Mouse (Mus musculus): ENCODE results near the gene Cdkn1c. TPM values are rescaled to one million over a fixed set of nuclear protein-coding genes. Genes with fewer than 3 reads are reported as not detected.

The Cdkn1c gene
- polyA plus RNA-seq (2015; fragmentation: Nextera tagmentation; extraction: Ambion mirVana) = 522 and 653 TPM in 2 replicates

GRCm38 (mm10) chr7:143460874-143461273, at the start of gene Cdkn1c:
Gene Cdkn1c, minus strand, starts transcription at chr7:143461050.
- Histone ChIP-seq H3K9me3 (ENCODE audit: control insufficient read depth, low read length) (peaks cover 24% of the 10 kb centered on the region), H3K4me3 (ENCODE audit: low read length) (peak within 1 kb of the TSS; percentile 63), H3K27ac (ENCODE audit: low read length) (peak within 1 kb of the TSS; percentile 77), H3K4me1 (ENCODE audit: control insufficient read depth, insufficient read depth, low read length) (peaks cover 17% of the 10 kb centered on the region), H3K27me3 (replicated peaks; ENCODE audit: control insufficient read depth, insufficient read depth, low read length) (no peaks in the 10 kb centered on the region), H3K4me2 (ENCODE audit: low read depth, low read length) (peak within 1 kb of the TSS; percentile 68), H3K9ac (ENCODE audit: low read depth, low read length) (peak within 1 kb of the TSS; percentile 70), H3K36me3 (ENCODE audit: control insufficient read depth, insufficient read depth, low read length) (no peaks in the 10 kb centered on the region)
- peak; percentile 85 for ATAC-seq
- 33% methylated on average over 48 of the region's 48 CpGs for WGBS

- Histone ChIP-seq H3K4me2 (ENCODE audit: low read depth, low read length) (no peak overlapping the region), H3K27ac (ENCODE audit: low read length) (no peak overlapping the region), H3K9ac (ENCODE audit: low read depth, low read length) (no peak overlapping the region), H3K4me1 (ENCODE audit: control insufficient read depth, insufficient read depth, low read length) (no peaks in the 10 kb centered on the region), H3K9me3 (ENCODE audit: control insufficient read depth, low read length) (no peaks in the 10 kb centered on the region), H3K36me3 (ENCODE audit: control insufficient read depth, insufficient read depth, low read length) (peaks cover 1% of the 10 kb centered on the region; the same call in 1 of the 2 replicates), H3K4me3 (ENCODE audit: low read length) (no peak overlapping the region), H3K27me3 (replicated peaks; ENCODE audit: control insufficient read depth, insufficient read depth, low read length) (peaks cover 3% of the 10 kb centered on the region; the same call in 1 of the 2 replicates)
- no peak for ATAC-seq
- WGBS = 58% methylated on average over 1 of the region's 1 CpGs
Measured at GRCm38 (mm10) chr7:143509566-143509965, 48.7 kb upstream of the Cdkn1c start.

GRCm38 (mm10) chr7:143506675-143507074, 45.8 kb upstream of the Cdkn1c start:
- H3K9me3 ChIP-seq (ENCODE audit: control insufficient read depth, low read length) = no peaks in the 10 kb centered on the region
- H3K9ac ChIP-seq (ENCODE audit: low read depth, low read length) = no peak overlapping the region
- 25% methylated on average over 7 of the region's 7 CpGs for WGBS
- H3K4me3 ChIP-seq (ENCODE audit: low read length) = no peak overlapping the region
- no peaks in the 10 kb centered on the region for H3K36me3 ChIP-seq (ENCODE audit: control insufficient read depth, insufficient read depth, low read length)
- no peak overlapping the region for H3K4me2 ChIP-seq (ENCODE audit: low read depth, low read length)
- H3K4me1 ChIP-seq (ENCODE audit: control insufficient read depth, insufficient read depth, low read length) = peaks cover 9% of the 10 kb centered on the region
- peaks cover 17% of the 10 kb centered on the region for H3K27me3 ChIP-seq (replicated peaks; ENCODE audit: control insufficient read depth, insufficient read depth, low read length)
- ATAC-seq = no peak
- no peak overlapping the region for H3K27ac ChIP-seq (ENCODE audit: low read length)

GRCm38 (mm10) chr7:143506271-143506670, 45.4 kb upstream of the Cdkn1c start:
- no peak overlapping the region for H3K27ac ChIP-seq (ENCODE audit: low read length)
- no peak for ATAC-seq
- no peak overlapping the region for H3K4me3 ChIP-seq (ENCODE audit: low read length)
- no peak overlapping the region for H3K4me2 ChIP-seq (ENCODE audit: low read depth, low read length)
- no peaks in the 10 kb centered on the region for H3K36me3 ChIP-seq (ENCODE audit: control insufficient read depth, insufficient read depth, low read length)
- 67% methylated on average over 7 of the region's 7 CpGs for WGBS
- peaks cover 21% of the 10 kb centered on the region for H3K27me3 ChIP-seq (replicated peaks; ENCODE audit: control insufficient read depth, insufficient read depth, low read length)
- no peak overlapping the region for H3K9ac ChIP-seq (ENCODE audit: low read depth, low read length)
- H3K4me1 ChIP-seq (ENCODE audit: control insufficient read depth, insufficient read depth, low read length) = peaks cover 13% of the 10 kb centered on the region
- H3K9me3 ChIP-seq (ENCODE audit: control insufficient read depth, low read length) = no peaks in the 10 kb centered on the region

- Histone ChIP-seq H3K9ac (ENCODE audit: low read depth, low read length) (no peak overlapping the region), H3K36me3 (ENCODE audit: control insufficient read depth, insufficient read depth, low read length) (no peaks in the 10 kb centered on the region), H3K4me3 (ENCODE audit: low read length) (no peak overlapping the region), H3K4me2 (ENCODE audit: low read depth, low read length) (no peak overlapping the region), H3K9me3 (ENCODE audit: control insufficient read depth, low read length) (no peaks in the 10 kb centered on the region), H3K4me1 (ENCODE audit: control insufficient read depth, insufficient read depth, low read length) (peaks cover 15% of the 10 kb centered on the region), H3K27ac (ENCODE audit: low read length) (no peak overlapping the region), H3K27me3 (replicated peaks; ENCODE audit: control insufficient read depth, insufficient read depth, low read length) (peaks cover 22% of the 10 kb centered on the region)
- no peak for ATAC-seq
- WGBS = 29% methylated on average over 11 of the region's 11 CpGs
Measured at GRCm38 (mm10) chr7:143505823-143506222, 45.0 kb upstream of the Cdkn1c start.

- no peak for ATAC-seq
- Histone ChIP-seq H3K9ac (ENCODE audit: low read depth, low read length) (no peak overlapping the region), H3K4me2 (ENCODE audit: low read depth, low read length) (no peak overlapping the region), H3K27ac (ENCODE audit: low read length) (no peak overlapping the region), H3K27me3 (replicated peaks; ENCODE audit: control insufficient read depth, insufficient read depth, low read length) (peaks cover 22% of the 10 kb centered on the region), H3K9me3 (ENCODE audit: control insufficient read depth, low read length) (no peaks in the 10 kb centered on the region), H3K4me3 (ENCODE audit: low read length) (no peak overlapping the region), H3K4me1 (ENCODE audit: control insufficient read depth, insufficient read depth, low read length) (peaks cover 19% of the 10 kb centered on the region), H3K36me3 (ENCODE audit: control insufficient read depth, insufficient read depth, low read length) (no peaks in the 10 kb centered on the region)
- 86% methylated on average over 2 of the region's 2 CpGs for WGBS
Measured at GRCm38 (mm10) chr7:143505411-143505810, 44.6 kb upstream of the Cdkn1c start.

- no peak overlapping the region for H3K4me2 ChIP-seq (ENCODE audit: low read depth, low read length)
- no peaks in the 10 kb centered on the region for H3K36me3 ChIP-seq (ENCODE audit: control insufficient read depth, insufficient read depth, low read length)
- peaks cover 19% of the 10 kb centered on the region for H3K4me1 ChIP-seq (ENCODE audit: control insufficient read depth, insufficient read depth, low read length)
- H3K27ac ChIP-seq (ENCODE audit: low read length) = no peak overlapping the region
- no peak overlapping the region for H3K9ac ChIP-seq (ENCODE audit: low read depth, low read length)
- ATAC-seq = no peak
- no peak overlapping the region for H3K4me3 ChIP-seq (ENCODE audit: low read length)
- peaks cover 22% of the 10 kb centered on the region for H3K27me3 ChIP-seq (replicated peaks; ENCODE audit: control insufficient read depth, insufficient read depth, low read length)
- H3K9me3 ChIP-seq (ENCODE audit: control insufficient read depth, low read length) = no peaks in the 10 kb centered on the region
- 81% methylated on average over 6 of the region's 6 CpGs for WGBS
Measured at GRCm38 (mm10) chr7:143503926-143504325, 43.1 kb upstream of the Cdkn1c start.

- Histone ChIP-seq H3K4me3 (ENCODE audit: low read length) (peak within 1 kb of the TSS; percentile 52), H3K4me2 (ENCODE audit: low read depth, low read length) (peak within 1 kb of the TSS; percentile 84), H3K27ac (ENCODE audit: low read length) (no peak within 1 kb of the TSS), H3K9me3 (ENCODE audit: control insufficient read depth, low read length) (no peaks in the 10 kb centered on the region), H3K36me3 (ENCODE audit: control insufficient read depth, insufficient read depth, low read length) (no peaks in the 10 kb centered on the region), H3K27me3 (replicated peaks; ENCODE audit: control insufficient read depth, insufficient read depth, low read length) (peaks cover 22% of the 10 kb centered on the region), H3K4me1 (ENCODE audit: control insufficient read depth, insufficient read depth, low read length) (peaks cover 19% of the 10 kb centered on the region), H3K9ac (ENCODE audit: low read depth, low read length) (peak within 1 kb of the TSS; percentile 61)
- ATAC-seq = peak; percentile 50
- WGBS = 3% methylated on average over 51 of the region's 51 CpGs
Measured at GRCm38 (mm10) chr7:143502418-143503200, 41.8 kb upstream of the Cdkn1c start, which contains the start of gene Phlda2. Gene Phlda2, minus strand, starts transcription at chr7:143503150.

GRCm38 (mm10) chr7:143501643-143502417, 41.0 kb upstream of the Cdkn1c start:
- peak overlapping the region; percentile 84 for H3K4me2 ChIP-seq (ENCODE audit: low read depth, low read length)
- H3K4me3 ChIP-seq (ENCODE audit: low read length) = peak overlapping the region; percentile 52
- H3K36me3 ChIP-seq (ENCODE audit: control insufficient read depth, insufficient read depth, low read length) = no peaks in the 10 kb centered on the region
- 2% methylated on average over 55 of the region's 55 CpGs for WGBS
- H3K27me3 ChIP-seq (replicated peaks; ENCODE audit: control insufficient read depth, insufficient read depth, low read length) = peaks cover 22% of the 10 kb centered on the region
- peak; percentile 16; the same call in 1 of the 2 replicates for ATAC-seq
- H3K4me1 ChIP-seq (ENCODE audit: control insufficient read depth, insufficient read depth, low read length) = peaks cover 19% of the 10 kb centered on the region
- peak overlapping the region; percentile 61 for H3K9ac ChIP-seq (ENCODE audit: low read depth, low read length)
- H3K27ac ChIP-seq (ENCODE audit: low read length) = no peak overlapping the region
- no peaks in the 10 kb centered on the region for H3K9me3 ChIP-seq (ENCODE audit: control insufficient read depth, low read length)

All from intestine, embryonic 16.5 days (tissue).